Mouse (Mus musculus) CH12.LX (cell line): ENCODE results near the gene Cnpy4.

Source experiments
- CTCF ChIP-seq, 2 experiments: IDR thresholded peaks in 1 of 2; conservative IDR thresholded peaks in 1 of 2; 2 replicates each; pipeline ENCODE4 v1.5.1; 2011 to 2012; ENCODE audit warnings: low read depth in 2 of 2, low read length in 2 of 2, improper control_type of control experiment in 1 of 2, inconsistent platforms in 1 of 2, mild to moderate bottlenecking in 1 of 2, moderate library complexity in 1 of 2
- EP300 ChIP-seq: IDR thresholded peaks from 2 replicates; pipeline ENCODE4 v1.6.1; 2011; ENCODE audit warnings: low read length, improper control_type of control experiment
- GABPA ChIP-seq: IDR thresholded peaks from 2 replicates; pipeline ENCODE4 v1.6.1; 2012; ENCODE audit warnings: low read depth, low read length, improper control_type of control experiment, inconsistent platforms; ENCODE audit not compliant: insufficient replicate concordance
- POLR2A ChIP-seq: IDR thresholded peaks from 2 replicates; pipeline ENCODE4 v1.6.1; 2011; ENCODE audit warnings: low read depth, mild to moderate bottlenecking, improper control_type of control experiment, low read length
- POLR2AphosphoS2 ChIP-seq: IDR thresholded peaks from 2 replicates; pipeline ENCODE4 v1.6.1; 2011; ENCODE audit warnings: low read depth, low read length, improper control_type of control experiment

DNA sequence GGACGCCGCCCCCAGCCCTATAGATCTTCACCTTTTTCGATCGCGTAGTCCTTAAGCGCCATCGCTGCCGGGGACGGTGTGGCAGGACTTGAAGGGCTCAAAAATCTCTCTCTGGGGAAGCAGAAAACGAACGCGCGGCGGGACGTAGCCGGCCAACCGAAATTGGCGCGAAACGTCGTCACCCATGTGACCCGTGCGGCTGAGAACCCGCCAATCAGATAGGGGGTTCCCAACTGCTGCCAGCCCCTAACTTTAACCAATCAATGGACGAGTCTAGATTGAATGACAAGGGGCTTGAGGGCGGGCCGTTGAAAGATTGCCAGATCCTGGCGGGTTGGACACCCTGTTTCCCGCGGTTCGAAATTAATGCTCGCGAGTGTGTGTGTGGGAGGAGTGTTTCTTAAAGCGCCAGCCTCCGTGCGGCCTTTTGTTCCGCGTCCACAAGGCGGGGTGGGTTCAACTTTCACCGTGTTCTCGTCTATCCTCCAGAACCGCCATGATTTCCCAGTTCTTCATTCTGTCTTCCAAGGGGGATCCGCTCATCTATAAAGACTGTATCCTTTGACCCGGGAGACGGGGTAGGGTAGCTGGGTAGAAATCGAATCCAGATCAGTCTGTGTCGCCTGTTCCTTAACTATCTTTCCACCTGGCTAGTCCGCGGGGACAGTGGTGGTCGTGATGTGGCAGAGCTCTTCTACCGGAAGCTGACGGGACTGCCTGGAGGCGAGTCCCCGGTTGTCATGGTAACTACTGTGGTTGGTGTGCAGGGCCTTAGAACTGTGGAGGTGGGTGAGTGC is 15.4 kb upstream of the Cnpy4 start, which contains the start of the genes Ap4m1 and Mcm7:
- peak; percentile 78 for TF ChIP-seq POLR2A
- TF ChIP-seq CTCF (conservative IDR thresholded peaks at IDR 0.05 in 1 of 2, IDR thresholded peaks at IDR 0.05 in 1 of 2; ENCODE audit: low read depth in 2 of 2, low read length in 2 of 2), result no peak
- no peak for TF ChIP-seq GABPA
- TF ChIP-seq EP300, result no peak
- peak; percentile 80; the same call in 1 of the 2 replicates for TF ChIP-seq POLR2AphosphoS2
